Mouse (Mus musculus): ENCODE data around the gene Cryba4.

Gene Cryba4

GRCm38 (mm10) chr5:112266011-112266777 lies 13.9 kb upstream of the Cryba4 start:
- DNase-seq (ENCODE audit: low spot score in 2 of 2): no peak

GRCm38 (mm10) chr5:112265515-112265914 lies 13.2 kb upstream of the Cryba4 start:
- DNase-seq (ENCODE audit: low spot score in 2 of 2): no peak

GRCm38 (mm10) chr5:112265110-112265509 lies 12.8 kb upstream of the Cryba4 start:
- no peak for DNase-seq (ENCODE audit: low spot score in 2 of 2)

GRCm38 (mm10) chr5:112264099-112264498 lies 11.8 kb upstream of the Cryba4 start:
- no peak for DNase-seq (ENCODE audit: low spot score in 2 of 2)

- no peak for DNase-seq (ENCODE audit: low spot score in 2 of 2)
Observed at GRCm38 (mm10) chr5:112260818-112261217, 8.5 kb upstream of the Cryba4 start.

- DNase-seq (ENCODE audit: low spot score in 2 of 2): no peak
Observed at GRCm38 (mm10) chr5:112259862-112260650, 7.7 kb upstream of the Cryba4 start.

GRCm38 (mm10) chr5:112257896-112258295 lies 5.6 kb upstream of the Cryba4 start:
- DNase-seq (ENCODE audit: low spot score in 2 of 2): no peak

- no peak for DNase-seq (ENCODE audit: low spot score in 2 of 2)
Observed at GRCm38 (mm10) chr5:112256457-112256856, 4.1 kb upstream of the Cryba4 start.

- peak in 1 of 2 experiments; percentile 28 for DNase-seq (ENCODE audit: low spot score in 2 of 2)
Observed at GRCm38 (mm10) chr5:112255426-112255825, 3.1 kb upstream of the Cryba4 start, which contains the start of gene Crybb1. Gene Crybb1 (plus strand): TSS chr5:112255815.

- peak; percentile 43 to 68 for DNase-seq (ENCODE audit: low spot score in 2 of 2)
Observed at GRCm38 (mm10) chr5:112254282-112254806, 2.0 kb upstream of the Cryba4 start.

GRCm38 (mm10) chr5:112253169-112253568 lies 851 bp upstream of the Cryba4 start:
- no peak for DNase-seq (ENCODE audit: low spot score in 2 of 2)

GRCm38 (mm10) chr5:112249106-112249505 lies 3.2 kb downstream of the Cryba4 start:
- no peak for DNase-seq (ENCODE audit: low spot score in 2 of 2)

- DNase-seq (ENCODE audit: low spot score in 2 of 2): no peak
Observed at GRCm38 (mm10) chr5:112247399-112247798, 4.9 kb downstream of the Cryba4 start.

- no peak for DNase-seq (ENCODE audit: low spot score in 2 of 2)
Observed at GRCm38 (mm10) chr5:112244890-112245615, 7.3 kb downstream of the Cryba4 start.

GRCm38 (mm10) chr5:112244275-112244562 lies 8.1 kb downstream of the Cryba4 start:
- DNase-seq (ENCODE audit: low spot score in 2 of 2): no peak

GRCm38 (mm10) chr5:112243539-112244274 lies 8.6 kb downstream of the Cryba4 start:
- DNase-seq (ENCODE audit: low spot score in 2 of 2): no peak

- DNase-seq (ENCODE audit: low spot score in 2 of 2): no peak
Observed at GRCm38 (mm10) chr5:112243041-112243440, 9.3 kb downstream of the Cryba4 start.

- DNase-seq (ENCODE audit: low spot score in 2 of 2): no peak
Observed at GRCm38 (mm10) chr5:112242361-112242778, 9.9 kb downstream of the Cryba4 start.

GRCm38 (mm10) chr5:112241849-112242248 lies 10.5 kb downstream of the Cryba4 start:
- DNase-seq (ENCODE audit: low spot score in 2 of 2): no peak

- peak; percentile 78 to 92 for DNase-seq (ENCODE audit: low spot score in 2 of 2)
Observed at GRCm38 (mm10) chr5:112240761-112241160, 11.6 kb downstream of the Cryba4 start.

- no peak for DNase-seq (ENCODE audit: low spot score in 2 of 2)
Observed at GRCm38 (mm10) chr5:112238781-112239482, 13.4 kb downstream of the Cryba4 start.

All from urinary bladder, postnatal 4 days (tissue).